Mouse (Mus musculus): Measurements from ENCODE around the gene Lrp1. TPM values are rescaled to one million over a fixed set of nuclear protein-coding genes. Genes with fewer than 3 reads are reported as not detected.

Lrp1 gene
- polyA plus RNA-seq, 1 experiment, result 2.1 TPM

- no peak for TF ChIP-seq TAL1 (IDR thresholded peaks at IDR 0.05; ENCODE audit: low read length)
- TF ChIP-seq GATA1 (IDR thresholded peaks at IDR 0.05; ENCODE audit: low read length), result no peak
- Histone ChIP-seq H3K36me3 (ENCODE audit: control insufficient read depth) (no peaks in the 10 kb centered on the region; the same call in 1 of the 2 replicates), H3K9me3 (ENCODE audit: control insufficient read depth, low read length) (no peaks in the 10 kb centered on the region), H3K27me3 (ENCODE audit: control insufficient read depth) (peaks cover 78% of the 10 kb centered on the region), H3K4me3 (replicated peaks) (peak overlapping the region; percentile 51), H3K4me1 (ENCODE audit: control insufficient read depth) (peaks cover 8% of the 10 kb centered on the region)
These were observed 1.7 kb downstream of the Lrp1 start for GRCm38 (mm10) chr10:127619119-127619721.

GRCm38 (mm10) chr10:127618173-127618572 lies 2.8 kb downstream of the Lrp1 start:
- Histone ChIP-seq H3K4me1 (ENCODE audit: control insufficient read depth) (peaks cover 8% of the 10 kb centered on the region), H3K36me3 (ENCODE audit: control insufficient read depth) (no peaks in the 10 kb centered on the region; the same call in 1 of the 2 replicates), H3K4me3 (replicated peaks) (no peak overlapping the region), H3K9me3 (ENCODE audit: control insufficient read depth, low read length) (no peaks in the 10 kb centered on the region), H3K27me3 (ENCODE audit: control insufficient read depth) (peaks cover 79% of the 10 kb centered on the region)
- TF ChIP-seq GATA1 (IDR thresholded peaks at IDR 0.05; ENCODE audit: low read length) (no peak), TAL1 (IDR thresholded peaks at IDR 0.05; ENCODE audit: low read length) (no peak)

- Histone ChIP-seq H3K27me3 (ENCODE audit: control insufficient read depth) (peaks cover 76% of the 10 kb centered on the region), H3K36me3 (ENCODE audit: control insufficient read depth) (no peaks in the 10 kb centered on the region; the same call in 1 of the 2 replicates), H3K9me3 (ENCODE audit: control insufficient read depth, low read length) (no peaks in the 10 kb centered on the region), H3K4me1 (ENCODE audit: control insufficient read depth) (peaks cover 11% of the 10 kb centered on the region), H3K4me3 (replicated peaks) (no peak overlapping the region)
- no peak for TF ChIP-seq TAL1 (IDR thresholded peaks at IDR 0.05; ENCODE audit: low read length)
- no peak for TF ChIP-seq GATA1 (IDR thresholded peaks at IDR 0.05; ENCODE audit: low read length)
These were observed 3.7 kb downstream of the Lrp1 start for GRCm38 (mm10) chr10:127617294-127617693.

GRCm38 (mm10) chr10:127616261-127616679 lies 4.7 kb downstream of the Lrp1 start:
- no peak overlapping the region for H3K4me3 ChIP-seq (replicated peaks)
- peaks cover 5% of the 10 kb centered on the region for H3K4me1 ChIP-seq (ENCODE audit: control insufficient read depth)
- TF ChIP-seq TAL1 (IDR thresholded peaks at IDR 0.05; ENCODE audit: low read length) (no peak), GATA1 (IDR thresholded peaks at IDR 0.05; ENCODE audit: low read length) (no peak)
- H3K36me3 ChIP-seq (ENCODE audit: control insufficient read depth), result no peaks in the 10 kb centered on the region; the same call in 1 of the 2 replicates
- H3K27me3 ChIP-seq (ENCODE audit: control insufficient read depth), result peaks cover 65% of the 10 kb centered on the region
- no peaks in the 10 kb centered on the region for H3K9me3 ChIP-seq (ENCODE audit: control insufficient read depth, low read length)

- Histone ChIP-seq H3K4me1 (ENCODE audit: control insufficient read depth) (peaks cover 4% of the 10 kb centered on the region), H3K9me3 (ENCODE audit: control insufficient read depth, low read length) (no peaks in the 10 kb centered on the region), H3K27me3 (ENCODE audit: control insufficient read depth) (peaks cover 60% of the 10 kb centered on the region), H3K36me3 (ENCODE audit: control insufficient read depth) (no peaks in the 10 kb centered on the region; the same call in 1 of the 2 replicates), H3K4me3 (replicated peaks) (no peak overlapping the region)
- TF ChIP-seq TAL1 (IDR thresholded peaks at IDR 0.05; ENCODE audit: low read length), result no peak
- no peak for TF ChIP-seq GATA1 (IDR thresholded peaks at IDR 0.05; ENCODE audit: low read length)
These were observed 5.4 kb downstream of the Lrp1 start for GRCm38 (mm10) chr10:127615591-127615990.

- no peak for TF ChIP-seq GATA1 (IDR thresholded peaks at IDR 0.05; ENCODE audit: low read length)
- TF ChIP-seq TAL1 (IDR thresholded peaks at IDR 0.05; ENCODE audit: low read length), result no peak
- Histone ChIP-seq H3K27me3 (ENCODE audit: control insufficient read depth) (peaks cover 54% of the 10 kb centered on the region), H3K4me3 (replicated peaks) (no peak overlapping the region), H3K4me1 (ENCODE audit: control insufficient read depth) (peaks cover 4% of the 10 kb centered on the region), H3K9me3 (ENCODE audit: control insufficient read depth, low read length) (no peaks in the 10 kb centered on the region), H3K36me3 (ENCODE audit: control insufficient read depth) (no peaks in the 10 kb centered on the region; the same call in 1 of the 2 replicates)
These were observed 5.9 kb downstream of the Lrp1 start for GRCm38 (mm10) chr10:127615034-127615374.

GRCm38 (mm10) chr10:127614236-127615033 lies 6.5 kb downstream of the Lrp1 start:
- peaks cover 48% of the 10 kb centered on the region for H3K27me3 ChIP-seq (ENCODE audit: control insufficient read depth)
- H3K4me3 ChIP-seq (replicated peaks), result no peak overlapping the region
- H3K36me3 ChIP-seq (ENCODE audit: control insufficient read depth), result no peaks in the 10 kb centered on the region; the same call in 1 of the 2 replicates
- TF ChIP-seq GATA1 (IDR thresholded peaks at IDR 0.05; ENCODE audit: low read length), result no peak
- no peak for TF ChIP-seq TAL1 (IDR thresholded peaks at IDR 0.05; ENCODE audit: low read length)
- peaks cover 4% of the 10 kb centered on the region for H3K4me1 ChIP-seq (ENCODE audit: control insufficient read depth)
- no peaks in the 10 kb centered on the region for H3K9me3 ChIP-seq (ENCODE audit: control insufficient read depth, low read length)

GRCm38 (mm10) chr10:127612079-127612775 lies 8.7 kb downstream of the Lrp1 start:
- Histone ChIP-seq H3K4me1 (ENCODE audit: control insufficient read depth) (peaks cover 4% of the 10 kb centered on the region), H3K4me3 (replicated peaks) (no peak overlapping the region), H3K27me3 (ENCODE audit: control insufficient read depth) (peaks cover 26% of the 10 kb centered on the region), H3K9me3 (ENCODE audit: control insufficient read depth, low read length) (no peaks in the 10 kb centered on the region), H3K36me3 (ENCODE audit: control insufficient read depth) (peaks cover 3% of the 10 kb centered on the region; the same call in 1 of the 2 replicates)
- TF ChIP-seq TAL1 (IDR thresholded peaks at IDR 0.05; ENCODE audit: low read length) (no peak), GATA1 (IDR thresholded peaks at IDR 0.05; ENCODE audit: low read length) (no peak)

GRCm38 (mm10) chr10:127610066-127610415 lies 10.9 kb downstream of the Lrp1 start:
- Histone ChIP-seq H3K27me3 (ENCODE audit: control insufficient read depth) (peaks cover 14% of the 10 kb centered on the region), H3K4me3 (replicated peaks) (no peak overlapping the region), H3K4me1 (ENCODE audit: control insufficient read depth) (peaks cover 4% of the 10 kb centered on the region), H3K9me3 (ENCODE audit: control insufficient read depth, low read length) (no peaks in the 10 kb centered on the region), H3K36me3 (ENCODE audit: control insufficient read depth) (peaks cover 7% of the 10 kb centered on the region; the same call in 1 of the 2 replicates)
- TF ChIP-seq TAL1 (IDR thresholded peaks at IDR 0.05; ENCODE audit: low read length) (no peak), GATA1 (IDR thresholded peaks at IDR 0.05; ENCODE audit: low read length) (no peak)
